Mouse (Mus musculus) midbrain, postnatal 0 days (tissue): ENCODE measurements around the gene Usp7. TPM values are rescaled to one million over a fixed set of nuclear protein-coding genes. Genes with fewer than 3 reads are reported as not detected.

Experiments used
- ATAC-seq: fragments of 200-750 bp; cut with Nextera tagmentation; 2 replicates; pipeline ENCODE4 v1.8.0; 2017; ENCODE audit warnings: moderate number of reproducible peaks, mild to moderate bottlenecking, moderate TSS enrichment, moderate library complexity; ENCODE audit not compliant: low FRiP score
- DNase-seq: peaks from one replicate; pipeline ENCODE4 v3.0.0-alpha.2; 2015; ENCODE audit warnings: low spot score
- H3K27ac ChIP-seq: fragments of 300-500 bp; sonication (generic); 2 replicates; pipeline ENCODE4 v1.5.1; 2014; ENCODE audit warnings: low read depth, mild to moderate bottlenecking, low read length, mixed read lengths
- H3K27me3 ChIP-seq: fragments of 300-500 bp; sonication (generic); 2 replicates; pipeline ENCODE4 v1.6.1; 2014; ENCODE audit warnings: low read length, control low read depth, mixed read lengths; ENCODE audit not compliant: insufficient read depth
- H3K36me3 ChIP-seq: fragments of 300-500 bp; sonication (generic); 2 replicates; pipeline ENCODE4 v1.6.1; 2014; ENCODE audit warnings: low read length, control low read depth, mixed read lengths; ENCODE audit not compliant: insufficient read depth
- H3K4me1 ChIP-seq: fragments of 300-500 bp; sonication (generic); 2 replicates; pipeline ENCODE4 v1.6.1; 2014; ENCODE audit warnings: mild to moderate bottlenecking, control low read depth, antibody characterized with exemption, low read length, mixed read lengths; ENCODE audit not compliant: insufficient read depth
- H3K4me2 ChIP-seq: fragments of 300-500 bp; sonication (generic); 2 replicates; pipeline ENCODE4 v1.6.1; 2014; ENCODE audit warnings: low read depth, mild to moderate bottlenecking, low read length, mixed read lengths; ENCODE audit not compliant: poor library complexity, severe bottlenecking
- H3K4me3 ChIP-seq: fragments of 300-500 bp; sonication (generic); 2 replicates; pipeline ENCODE4 v1.5.1; 2014; ENCODE audit warnings: low read depth, mild to moderate bottlenecking, low read length, moderate library complexity
- H3K9ac ChIP-seq: fragments of 300-500 bp; sonication (generic); replicated peaks from 2 replicates; pipeline ENCODE4 v1.6.1; 2014; ENCODE audit warnings: mild to moderate bottlenecking, low read length, moderate library complexity, mixed read lengths; ENCODE audit not compliant: poor library complexity, severe bottlenecking
- H3K9me3 ChIP-seq: fragments of 300-500 bp; sonication (generic); 2 replicates; pipeline ENCODE4 v1.6.1; 2016; ENCODE audit warnings: low read length, control low read depth
- CTCF ChIP-seq: IDR thresholded peaks from 2 replicates; pipeline ENCODE4 v1.5.1; 2016; ENCODE audit warnings: antibody characterized with exemption, mild to moderate bottlenecking
- whole genome bisulfite sequencing: fragments of 180-500 bp; shearing (Covaris S2); extraction: QIAGEN DNeasy Blood & Tissue Kit; methylation state at CpG from one replicate; pipeline ENCODE4 v1.1.7; 2014; 5-methylcytosine and 5-hydroxymethylcytosine counted together
- polyA plus RNA-seq: library from polyadenylated mRNA; unstranded; fragments of >200 nt; fragmentation: Nextera tagmentation; extraction: Ambion mirVana; gene quantifications from 2 replicates; pipeline ENCODE4 v1.2.1, GENCODE M21; 2015
- total RNA-seq: library from RNA; depleted of rRNA; stranded (reverse); fragments of >200 nt; gene quantifications from 2 replicates; pipeline ENCODE4 v1.2.3, GENCODE M21; 2014

Gene Usp7
- total and polyA plus RNA-seq, 2 experiments from 2014 or later = 21.8 to 116 TPM

- ATAC-seq = peak; percentile 83
- no peaks in the 10 kb centered on the region for H3K9me3 ChIP-seq
- WGBS = under 1% methylated on average over 65 of the region's 67 CpGs
- peaks cover 15% of the 10 kb centered on the region; the same call in 1 of the 2 replicates for H3K4me1 ChIP-seq
- TF ChIP-seq CTCF = 0 out of 2 replicates have a peak, but pooled peaks have one; percentile 15
- H3K4me3 ChIP-seq = peak within 1 kb of the TSS; percentile 68
- peak within 1 kb of the TSS; percentile 73 for H3K4me2 ChIP-seq
- H3K9ac ChIP-seq = peak within 1 kb of the TSS; percentile 65
- DNase-seq = peak; percentile 94
- no peaks in the 10 kb centered on the region for H3K27me3 ChIP-seq
- peak within 1 kb of the TSS; percentile 55 for H3K27ac ChIP-seq
- no peaks in the 10 kb centered on the region for H3K36me3 ChIP-seq
Measured at GRCm38 (mm10) chr16:8671551-8672349, 120.4 kb downstream of the Usp7 start, which contains the start of gene Carhsp1. TSS of gene Carhsp1 (minus strand) at chr16:8672155.

GRCm38 (mm10) chr16:8670041-8671035 is 121.8 kb downstream of the Usp7 start:
- no peak for TF ChIP-seq CTCF
- Histone ChIP-seq H3K4me3 (peak overlapping the region; percentile 68), H3K36me3 (no peaks in the 10 kb centered on the region), H3K27me3 (no peaks in the 10 kb centered on the region), H3K4me2 (peak overlapping the region; percentile 73), H3K4me1 (peaks cover 15% of the 10 kb centered on the region; the same call in 1 of the 2 replicates), H3K9me3 (no peaks in the 10 kb centered on the region), H3K27ac (0 out of 2 replicates have a peak overlapping the region, but pooled peaks have one; percentile 48), H3K9ac (peak overlapping the region; percentile 54)
- DNase-seq (peak; percentile 69), ATAC-seq (peak; percentile 61)
- 5% methylated on average over 15 of the region's 15 CpGs for WGBS

- no peak for TF ChIP-seq CTCF
- WGBS = 32% methylated on average over 5 of the region's 5 CpGs
- Histone ChIP-seq H3K4me2 (peak overlapping the region; percentile 73), H3K27me3 (no peaks in the 10 kb centered on the region), H3K4me1 (peaks cover 15% of the 10 kb centered on the region; the same call in 1 of the 2 replicates), H3K9me3 (no peaks in the 10 kb centered on the region), H3K9ac (peak overlapping the region; percentile 54), H3K27ac (peak overlapping the region; percentile 48; the same call in 1 of the 2 replicates), H3K36me3 (no peaks in the 10 kb centered on the region), H3K4me3 (peak overlapping the region; percentile 68; the same call in 1 of the 2 replicates)
- ATAC-seq (no peak), DNase-seq (no peak)
Measured at GRCm38 (mm10) chr16:8669432-8669831, 122.7 kb downstream of the Usp7 start.

- whole genome bisulfite sequencing = 53% methylated on average over 2 of the region's 2 CpGs
- Histone ChIP-seq H3K4me1 (peaks cover 15% of the 10 kb centered on the region; the same call in 1 of the 2 replicates), H3K27me3 (no peaks in the 10 kb centered on the region), H3K4me3 (no peak overlapping the region), H3K9me3 (no peaks in the 10 kb centered on the region), H3K9ac (no peak overlapping the region), H3K27ac (no peak overlapping the region), H3K36me3 (0 out of 2 replicates have a peak, but pooled peaks cover 4% of the 10 kb centered on the region), H3K4me2 (no peak overlapping the region)
- no peak for TF ChIP-seq CTCF
- no peak for DNase-seq
- no peak for ATAC-seq
Measured at GRCm38 (mm10) chr16:8668386-8668785, 123.7 kb downstream of the Usp7 start.

- no peak overlapping the region for H3K27ac ChIP-seq
- ATAC-seq = no peak
- 0 out of 2 replicates have a peak overlapping the region, but pooled peaks have one; percentile 33 for H3K9ac ChIP-seq
- H3K4me1 ChIP-seq = peaks cover 15% of the 10 kb centered on the region; the same call in 1 of the 2 replicates
- TF ChIP-seq CTCF = no peak
- DNase-seq = no peak
- no peaks in the 10 kb centered on the region for H3K9me3 ChIP-seq
- WGBS = 67% methylated on average over 4 of the region's 4 CpGs
- H3K27me3 ChIP-seq = no peaks in the 10 kb centered on the region
- H3K4me2 ChIP-seq = no peak overlapping the region
- H3K4me3 ChIP-seq = no peak overlapping the region
- H3K36me3 ChIP-seq = 0 out of 2 replicates have a peak, but pooled peaks cover 7% of the 10 kb centered on the region
Measured at GRCm38 (mm10) chr16:8667814-8668213, 124.3 kb downstream of the Usp7 start.
